Mouse (Mus musculus): ENCODE data around the gene Ttbk2. TPM values are rescaled to one million over a fixed set of nuclear protein-coding genes. Genes with fewer than 3 reads are reported as not detected.

The Ttbk2 gene
- total RNA-seq (2021) = 10 to 100 TPM; 55.3 to 59.8 TPM
- long read RNA-seq, experiment 1, partial matches to known transcripts = 0 of 10 reads
- long read RNA-seq, experiment 1, other reads (novel, unspliced or antisense) = 10 of 10 reads
- long read RNA-seq, experiment 2, partial matches to known transcripts = 2 of 13 reads
- long read RNA-seq, experiment 2, other reads (novel, unspliced or antisense) = 11 of 13 reads

- peak; percentile 99 for DNase-seq (ENCODE audit: low spot score in 2 of 2)
These were observed at the start of gene Ttbk2 for GRCm38 (mm10) chr2:120850424-120851082. Gene Ttbk2 (minus strand): TSS chr2:120850604.

GRCm38 (mm10) chr2:120896361-120896760 lies 46.0 kb upstream of the Ttbk2 start:
- no peak for DNase-seq (ENCODE audit: low spot score in 2 of 2)

DNA sequence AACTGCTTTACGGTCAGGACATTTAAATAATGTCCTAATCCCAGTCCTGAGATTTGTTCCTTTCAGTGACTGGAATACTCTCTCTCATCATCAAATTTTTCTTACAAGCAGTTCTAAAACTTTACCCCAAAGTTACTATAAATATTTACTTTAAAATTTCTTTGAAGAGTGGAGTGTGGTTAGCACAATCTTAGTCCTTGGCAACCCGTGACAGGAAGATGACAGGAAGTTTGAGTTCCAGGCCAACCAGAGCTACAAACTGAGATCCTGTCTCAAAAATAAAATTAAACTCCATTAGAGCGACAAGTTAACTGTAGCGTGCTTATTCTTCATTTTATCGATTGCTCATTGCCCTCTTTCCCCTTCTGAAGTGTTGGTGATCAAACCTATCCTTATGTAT lies 37.2 kb upstream of the Ttbk2 start:
- no peak for DNase-seq (ENCODE audit: low spot score in 2 of 2)

DNA sequence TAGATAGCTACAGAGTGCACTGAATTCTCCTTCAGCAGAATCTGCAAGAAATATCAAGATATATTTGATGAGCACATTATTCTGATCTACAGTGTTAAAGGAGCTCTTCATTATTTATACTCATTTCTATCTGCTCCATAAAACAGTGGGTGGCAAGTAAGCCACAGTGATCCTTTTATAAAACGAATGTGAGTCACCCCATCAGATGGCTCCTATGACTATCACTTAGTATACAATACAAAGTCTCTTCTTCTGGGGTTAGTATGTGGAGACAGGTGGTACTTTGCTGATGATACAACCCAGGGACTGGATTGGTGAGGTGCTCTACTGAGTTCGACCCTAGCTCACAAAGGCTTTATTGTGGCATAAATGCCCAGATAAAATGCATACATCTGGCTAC lies 22.8 kb upstream of the Ttbk2 start:
- DNase-seq (ENCODE audit: low spot score in 2 of 2) = no peak

DNA sequence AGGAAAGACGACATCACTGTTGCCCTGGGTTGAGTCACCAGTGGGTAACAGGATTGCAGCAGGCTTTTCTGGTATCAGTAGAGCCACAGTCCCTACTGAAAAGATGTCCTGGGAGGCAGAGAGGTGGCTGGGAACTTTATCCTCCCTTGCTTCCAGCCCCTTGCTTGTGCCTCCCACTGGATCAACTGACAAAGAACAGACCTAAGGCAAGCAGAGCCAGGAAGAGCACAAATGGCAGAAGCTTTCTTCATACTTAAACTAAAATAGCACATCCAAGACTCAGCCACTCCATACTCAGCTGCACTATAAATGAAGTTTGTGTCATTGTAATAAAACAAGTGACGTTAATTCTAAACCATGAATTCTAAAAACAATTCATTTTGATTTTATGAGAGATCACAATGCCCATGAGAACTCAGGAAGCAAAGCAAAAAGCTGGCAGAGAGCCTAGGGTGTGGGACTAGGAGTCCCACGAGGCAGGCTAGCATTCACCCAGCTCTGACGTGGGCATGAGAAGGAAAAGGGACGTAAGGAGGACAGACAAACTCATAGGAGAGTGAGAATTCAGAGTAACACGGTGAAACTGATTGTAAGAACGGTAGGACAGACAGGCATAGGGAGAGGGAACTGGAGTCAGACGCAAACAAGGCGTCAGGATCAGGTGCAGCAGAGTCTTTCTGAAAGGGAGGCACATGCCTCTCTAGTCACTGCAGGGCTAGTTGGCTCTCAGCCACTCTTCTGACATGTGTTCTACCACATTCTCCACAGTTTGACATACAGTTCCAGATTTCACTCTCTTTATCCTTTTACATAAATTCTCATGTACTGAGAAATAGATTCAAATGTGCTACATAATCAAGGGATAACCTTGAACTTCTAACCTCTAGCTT lies 21.3 kb upstream of the Ttbk2 start:
- DNase-seq (ENCODE audit: low spot score in 2 of 2) = no peak

DNA sequence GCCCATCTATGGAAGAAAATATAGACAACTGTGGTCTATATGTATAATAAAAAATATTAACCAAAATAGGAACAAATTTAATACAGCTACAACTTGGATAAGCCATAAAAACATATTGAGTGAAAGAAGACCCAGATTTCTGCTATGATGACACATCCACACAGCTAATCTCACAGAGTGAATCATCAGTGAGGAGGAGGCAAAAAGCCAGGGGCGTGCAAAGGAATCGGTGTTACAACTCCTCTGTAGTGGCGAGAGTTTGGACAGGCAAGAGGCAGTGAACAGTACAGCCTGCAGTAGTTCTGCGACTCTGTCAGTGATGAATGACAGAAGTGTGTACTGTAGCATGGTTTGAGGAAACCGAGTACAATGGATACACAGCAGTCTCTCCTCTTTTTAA lies 16.9 kb upstream of the Ttbk2 start:
- peak in 1 of 2 experiments; percentile 14 for DNase-seq (ENCODE audit: low spot score in 2 of 2)

- DNase-seq (ENCODE audit: low spot score in 2 of 2) = peak; percentile 11 to 27
These were observed 16.2 kb upstream of the Ttbk2 start for GRCm38 (mm10) chr2:120866561-120866960.

DNA sequence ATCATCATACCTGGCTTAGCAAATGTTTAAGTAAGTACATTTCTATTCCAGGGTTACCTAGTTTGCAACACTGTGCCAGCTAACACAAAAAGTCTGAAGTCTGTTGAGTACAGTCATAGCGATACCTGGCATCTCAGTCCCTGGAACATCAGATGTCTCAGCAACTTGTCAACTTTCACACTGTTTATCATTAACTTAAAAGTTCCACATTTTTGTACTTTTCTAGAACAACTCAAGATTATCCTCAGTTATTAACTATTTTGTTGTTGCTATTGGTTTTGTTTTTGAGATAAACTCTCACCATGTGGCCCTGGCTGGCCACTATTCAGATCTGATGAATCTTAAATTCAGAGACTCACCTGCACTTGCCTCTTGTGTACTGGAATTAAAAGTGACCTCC lies 13.0 kb upstream of the Ttbk2 start:
- no peak for DNase-seq (ENCODE audit: low spot score in 2 of 2)

DNA sequence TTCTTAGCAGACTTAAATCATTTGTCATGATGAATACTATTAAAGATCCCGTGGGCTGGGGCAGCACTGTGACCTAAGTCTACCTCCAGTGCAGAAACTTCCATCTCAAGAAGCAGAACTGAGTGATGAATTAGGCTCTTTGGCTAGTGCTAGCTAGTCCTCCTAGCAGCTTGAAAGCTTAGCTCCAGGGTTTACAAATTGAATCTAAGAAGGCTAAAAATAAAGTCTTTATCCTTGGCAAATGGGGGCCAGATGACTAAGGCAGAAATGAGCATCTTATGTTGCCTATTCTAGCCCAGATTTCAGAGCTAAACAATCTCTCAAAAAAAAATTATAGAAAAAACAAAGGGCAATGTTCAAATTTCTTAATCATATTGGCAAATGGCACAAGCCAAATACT lies 10.3 kb upstream of the Ttbk2 start:
- no peak for DNase-seq (ENCODE audit: low spot score in 2 of 2)

- DNase-seq (ENCODE audit: low spot score in 2 of 2) = no peak
These were observed 7.7 kb upstream of the Ttbk2 start for GRCm38 (mm10) chr2:120858131-120858530.

- DNase-seq (ENCODE audit: low spot score in 2 of 2) = no peak
These were observed 2.7 kb upstream of the Ttbk2 start for GRCm38 (mm10) chr2:120853151-120853550.

DNA sequence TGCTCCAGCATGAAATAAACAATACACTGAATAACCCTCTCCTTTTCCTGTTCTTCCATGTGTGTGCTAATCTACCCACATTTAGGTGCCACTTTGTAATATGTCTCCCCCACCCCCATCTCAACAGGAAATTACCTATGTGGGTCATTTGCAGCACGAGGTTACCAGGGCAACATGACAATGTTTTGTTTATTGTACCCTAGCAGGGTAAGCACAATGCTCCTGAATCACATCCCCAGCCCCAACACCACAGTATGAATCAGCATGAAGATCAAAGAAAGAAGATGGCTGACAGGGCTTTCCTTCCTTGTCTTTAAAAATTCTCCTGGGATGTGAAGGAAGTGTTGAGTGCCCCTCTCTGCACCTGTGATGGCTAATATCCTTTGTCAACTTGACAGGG lies 2.2 kb upstream of the Ttbk2 start:
- no peak for DNase-seq (ENCODE audit: low spot score in 2 of 2)

DNA sequence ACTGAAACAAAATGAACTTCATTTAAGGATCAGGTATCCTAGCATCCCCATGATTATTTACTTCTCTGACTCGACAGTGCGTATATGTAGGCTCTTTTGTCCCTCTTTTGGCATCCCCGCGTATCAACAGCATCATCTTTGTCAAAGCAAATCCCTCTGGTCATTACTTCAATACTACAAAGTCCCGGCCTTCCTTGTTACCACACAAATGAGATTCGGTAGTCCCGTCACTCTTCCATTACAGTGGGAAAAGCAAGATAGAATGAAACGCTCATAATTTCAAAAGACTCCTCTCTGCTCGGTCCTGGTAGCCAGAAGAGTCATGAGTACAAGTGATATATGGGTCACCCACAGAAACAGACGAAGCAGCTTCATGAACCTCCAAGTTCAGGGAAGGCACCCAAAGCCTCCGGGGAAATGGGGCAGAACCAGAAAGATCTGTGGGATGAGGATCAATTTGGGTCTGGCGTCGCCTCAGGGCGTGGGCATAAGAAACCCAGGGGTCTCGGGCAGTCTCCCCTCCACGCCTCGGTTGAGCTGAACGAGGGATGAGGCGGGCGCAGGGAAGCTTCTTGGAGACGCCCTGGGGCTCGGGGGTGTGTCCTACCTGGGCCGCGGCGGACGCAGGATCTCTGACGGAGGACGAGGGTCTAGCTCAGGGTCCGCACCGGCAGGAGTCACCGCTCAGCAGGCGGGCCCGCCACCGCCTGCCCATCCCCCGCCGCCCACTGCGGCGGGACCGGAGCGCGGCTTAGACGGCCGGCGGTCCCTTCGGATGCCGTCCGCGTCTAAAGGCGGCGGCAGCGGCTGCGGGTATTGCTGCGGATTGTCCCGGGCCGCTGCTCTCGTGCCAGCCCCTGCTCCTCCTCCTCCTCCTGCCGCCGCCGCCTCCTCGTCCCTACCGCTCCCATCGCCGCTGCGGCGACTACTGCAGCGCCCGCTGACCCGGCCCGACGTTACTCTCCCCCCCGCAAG lies 668 bp downstream of the Ttbk2 start, which contains the start of gene Cdan1:
TSS of gene Cdan1 (minus strand) at position 680 of the 975 bp plus-strand sequence.
- DNase-seq (ENCODE audit: low spot score in 2 of 2) = peak in 1 of 2 experiments; percentile 33

DNA sequence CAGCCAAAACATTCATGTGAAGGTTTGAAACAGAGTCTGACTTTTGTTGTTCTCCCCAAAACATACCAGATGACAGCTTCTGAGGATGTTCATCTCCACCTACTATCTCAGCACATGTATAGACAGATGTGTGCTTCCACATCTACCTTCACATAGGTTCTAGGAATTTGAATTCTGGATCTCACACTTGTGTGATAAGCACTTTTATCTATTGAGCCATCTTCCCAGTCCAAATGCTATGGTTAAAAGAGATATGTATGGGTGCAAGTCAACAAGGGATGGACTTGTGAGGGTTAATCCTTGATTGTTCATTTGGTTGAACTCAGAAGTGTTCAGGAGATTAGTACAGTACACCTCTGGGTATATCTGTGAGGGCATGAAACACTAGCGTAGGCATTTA lies 5.1 kb downstream of the Ttbk2 start:
- no peak for DNase-seq (ENCODE audit: low spot score in 2 of 2)

DNA sequence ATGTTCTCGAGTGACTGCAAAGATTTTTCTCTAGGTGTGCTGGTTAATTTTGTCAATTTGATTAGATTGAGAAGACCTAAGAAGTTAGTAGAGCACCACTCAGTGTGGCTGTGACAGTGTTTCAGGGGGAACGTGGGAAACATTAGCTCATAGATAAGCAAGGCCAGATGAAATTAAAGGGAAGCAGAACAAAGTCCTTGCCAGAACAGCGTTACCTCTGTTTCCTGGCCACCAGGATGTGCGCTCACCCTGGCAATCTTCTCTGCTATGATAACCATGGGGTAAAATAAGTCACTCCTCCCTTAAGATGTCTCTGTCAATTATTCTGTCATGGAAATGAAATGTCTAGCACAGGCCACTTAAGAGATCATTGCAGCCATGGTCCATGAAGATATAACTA lies 6.4 kb downstream of the Ttbk2 start:
- DNase-seq (ENCODE audit: low spot score in 2 of 2) = no peak

DNA sequence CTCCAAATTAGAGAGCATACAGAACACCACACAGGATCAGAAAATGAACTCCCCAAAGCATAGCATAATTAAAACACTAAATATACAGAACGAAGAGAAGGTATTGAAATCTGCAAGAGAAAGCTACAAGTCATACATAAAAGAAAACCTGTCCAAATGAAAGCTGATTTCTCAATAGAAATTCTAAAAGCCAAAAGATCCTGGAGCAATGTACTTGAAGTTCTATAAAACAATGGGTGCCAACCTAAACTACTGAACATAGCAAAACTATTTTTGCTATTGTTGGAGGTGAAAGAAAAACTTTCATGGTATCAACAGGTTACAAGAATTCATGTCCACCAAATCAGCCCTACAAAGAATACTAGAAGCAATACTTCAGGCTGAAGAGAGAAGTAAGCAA lies 9.2 kb downstream of the Ttbk2 start:
- no peak for DNase-seq (ENCODE audit: low spot score in 2 of 2)

DNA sequence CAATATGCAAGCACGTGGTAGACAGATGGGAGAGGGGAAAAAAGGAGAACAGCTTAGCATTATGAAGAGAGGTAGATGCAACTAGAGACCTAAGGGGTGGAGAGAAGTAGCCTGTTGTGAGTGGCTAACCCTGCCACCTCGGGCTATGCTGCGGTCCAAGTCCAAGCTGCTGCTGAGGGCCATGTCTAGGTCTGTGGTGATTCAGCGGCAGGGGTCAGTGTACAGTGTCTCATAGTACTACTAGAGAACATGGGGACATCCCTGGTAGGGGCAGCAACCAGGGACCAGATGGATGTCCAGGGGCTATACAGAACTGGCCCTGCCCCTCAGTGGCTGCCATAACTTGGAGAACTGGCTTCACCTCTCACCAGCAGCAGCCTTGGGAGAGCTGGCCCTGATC lies 15.2 kb downstream of the Ttbk2 start:
- DNase-seq (ENCODE audit: low spot score in 2 of 2) = no peak

GRCm38 (mm10) chr2:120826936-120827638 lies 23.3 kb downstream of the Ttbk2 start:
- DNase-seq (ENCODE audit: low spot score in 2 of 2) = no peak

- DNase-seq (ENCODE audit: low spot score in 2 of 2) = peak in 1 of 2 experiments; percentile 3
These were observed 80.0 kb downstream of the Ttbk2 start for GRCm38 (mm10) chr2:120770265-120770935.

DNA sequence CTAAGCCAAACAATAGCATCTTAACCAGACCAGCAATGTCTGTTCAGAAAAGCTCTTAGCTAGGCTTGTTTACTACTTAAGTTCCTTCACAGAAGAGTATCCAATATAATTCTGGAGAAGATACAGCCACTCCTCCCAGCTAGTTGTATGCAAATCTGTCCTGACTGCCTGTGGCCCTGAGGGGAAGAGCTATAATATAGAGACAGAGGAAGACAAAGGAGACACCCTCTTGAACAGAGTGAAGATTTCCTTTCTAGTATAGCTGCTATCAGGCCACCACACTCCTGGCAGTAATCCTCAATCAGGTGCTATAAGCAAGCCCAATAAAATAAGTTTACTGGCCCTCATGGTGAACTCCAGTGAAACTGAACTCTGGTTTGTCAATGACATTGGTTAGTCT lies 88.5 kb downstream of the Ttbk2 start:
- DNase-seq (ENCODE audit: low spot score in 2 of 2) = no peak

Measured in layer of hippocampus, postnatal 14 days (tissue).